Mouse (Mus musculus) T-helper 17 cell (primary cell): ENCODE data around the gene Adam11.
"Not testable (repeated sequence)": the region's sequence is repeated elsewhere in the genome, so short reads cannot be mapped to it uniquely, and the experiment has no call there.

Experiments
- in situ Hi-C, 2 experiments: fragments of 300-600 bp; cut with MboI, MseI; formaldehyde crosslinking; loops; 1 replicate in 1 of 2; 2 replicates in 1 of 2; pipeline ENCODE4 v1.15.1; 2025; ENCODE audit warnings: high pct_unique_total_duplicates in 2 of 2

The Adam11 gene

GRCm38 (mm10) chr11:102761309-102762210 is at the start of gene Adam11:
Gene Adam11, plus strand, starts transcription at chr11:102761439.
- in situ Hi-C loops = no loop called here

GRCm38 (mm10) chr11:102712411-102712810 is 48.8 kb upstream of the Adam11 start:
- in situ Hi-C loops = no loop called here

- in situ Hi-C loops = not testable (repeated sequence)
These were observed 46.7 kb upstream of the Adam11 start for GRCm38 (mm10) chr11:102714578-102714977.

- in situ Hi-C loops = no loop called here
These were observed 45.1 kb upstream of the Adam11 start for GRCm38 (mm10) chr11:102716135-102716534.

- in situ Hi-C loops = loop anchor here in 1 of 2 experiments (25.0 kb wide), 1 partner anchor 1412 kb away; the partner anchor contains the start of gene Crhr1
These were observed 35.7 kb upstream of the Adam11 start for GRCm38 (mm10) chr11:102725574-102725973.

- in situ Hi-C loops = loop anchor here in 1 of 2 experiments (25.0 kb wide), 1 partner anchor 1409 kb away; the partner anchor contains the start of gene Crhr1
These were observed 32.6 kb upstream of the Adam11 start for GRCm38 (mm10) chr11:102728614-102729013.

GRCm38 (mm10) chr11:102729835-102730234 is 31.4 kb upstream of the Adam11 start:
- in situ Hi-C loops = loop anchor here in 1 of 2 experiments (25.0 kb wide), 1 partner anchor 1407 kb away; the partner anchor contains the start of gene Crhr1

- in situ Hi-C loops = loop anchor here in 1 of 2 experiments (25.0 kb wide), 1 partner anchor 1406 kb away; the partner anchor contains the start of gene Crhr1
These were observed 29.9 kb upstream of the Adam11 start for GRCm38 (mm10) chr11:102731366-102731765.

- in situ Hi-C loops = loop anchor here in 1 of 2 experiments (25.0 kb wide), 1 partner anchor 1404 kb away; the partner anchor contains the start of gene Crhr1
These were observed 28.1 kb upstream of the Adam11 start for GRCm38 (mm10) chr11:102733146-102733545.

- in situ Hi-C loops = loop anchor here in 1 of 2 experiments (25.0 kb wide), 1 partner anchor 1402 kb away; the partner anchor contains the start of gene Crhr1
These were observed 26.3 kb upstream of the Adam11 start for GRCm38 (mm10) chr11:102734961-102735360.

- in situ Hi-C loops = loop anchor here in 1 of 2 experiments (25.0 kb wide), 1 partner anchor 1399 kb away; the partner anchor contains the start of gene Crhr1
These were observed 23.2 kb upstream of the Adam11 start for GRCm38 (mm10) chr11:102738046-102738445.

- in situ Hi-C loops = loop anchor here in 1 of 2 experiments (25.0 kb wide), 1 partner anchor 1398 kb away; the partner anchor contains the start of gene Crhr1
These were observed 21.8 kb upstream of the Adam11 start for GRCm38 (mm10) chr11:102739278-102739966.

- in situ Hi-C loops = loop anchor here (5.0 to 25.0 kb wide), 2 partner anchors 52 to 1397 kb away; partner anchors contain the start of gene Crhr1 (in 1 of the 2)
These were observed 20.6 kb upstream of the Adam11 start for GRCm38 (mm10) chr11:102740634-102741033.

GRCm38 (mm10) chr11:102741129-102741950 is 19.9 kb upstream of the Adam11 start:
- in situ Hi-C loops = loop anchor here (5.0 to 25.0 kb wide), 2 partner anchors 51 to 1396 kb away; partner anchors contain the start of gene Crhr1 (in 1 of the 2)

- in situ Hi-C loops = loop anchor here (5.0 to 25.0 kb wide), 2 partner anchors 50 to 1395 kb away; partner anchors contain the start of gene Crhr1 (in 1 of the 2)
These were observed 19.2 kb upstream of the Adam11 start for GRCm38 (mm10) chr11:102742066-102742465.

GRCm38 (mm10) chr11:102742843-102743242 is 18.4 kb upstream of the Adam11 start:
- in situ Hi-C loops = loop anchor here (5.0 to 25.0 kb wide), 2 partner anchors 49 to 1394 kb away; partner anchors contain the start of gene Crhr1 (in 1 of the 2)

- in situ Hi-C loops = loop anchor here (5.0 to 25.0 kb wide), 2 partner anchors 48 to 1393 kb away; partner anchors contain the start of gene Crhr1 (in 1 of the 2)
These were observed 16.5 kb upstream of the Adam11 start for GRCm38 (mm10) chr11:102744746-102745145.

GRCm38 (mm10) chr11:102747866-102748265 is 13.4 kb upstream of the Adam11 start:
- in situ Hi-C loops = loop anchor here in 1 of 2 experiments (25.0 kb wide), 1 partner anchor 1389 kb away; the partner anchor contains the start of gene Crhr1

GRCm38 (mm10) chr11:102748381-102748780 is 12.9 kb upstream of the Adam11 start:
- in situ Hi-C loops = loop anchor here in 1 of 2 experiments (25.0 kb wide), 1 partner anchor 1389 kb away; the partner anchor contains the start of gene Crhr1

GRCm38 (mm10) chr11:102749712-102750111 is 11.5 kb upstream of the Adam11 start:
- in situ Hi-C loops = loop anchor here in 1 of 2 experiments (25.0 kb wide), 1 partner anchor 1388 kb away; the partner anchor contains the start of gene Crhr1
